Mouse (Mus musculus): ENCODE measurements around the gene Spaca3. TPM values are rescaled to one million over a fixed set of nuclear protein-coding genes. Genes with fewer than 3 reads are reported as not detected.

Spaca3 gene
- polyA plus RNA-seq, 2 experiments = not detected

DNA sequence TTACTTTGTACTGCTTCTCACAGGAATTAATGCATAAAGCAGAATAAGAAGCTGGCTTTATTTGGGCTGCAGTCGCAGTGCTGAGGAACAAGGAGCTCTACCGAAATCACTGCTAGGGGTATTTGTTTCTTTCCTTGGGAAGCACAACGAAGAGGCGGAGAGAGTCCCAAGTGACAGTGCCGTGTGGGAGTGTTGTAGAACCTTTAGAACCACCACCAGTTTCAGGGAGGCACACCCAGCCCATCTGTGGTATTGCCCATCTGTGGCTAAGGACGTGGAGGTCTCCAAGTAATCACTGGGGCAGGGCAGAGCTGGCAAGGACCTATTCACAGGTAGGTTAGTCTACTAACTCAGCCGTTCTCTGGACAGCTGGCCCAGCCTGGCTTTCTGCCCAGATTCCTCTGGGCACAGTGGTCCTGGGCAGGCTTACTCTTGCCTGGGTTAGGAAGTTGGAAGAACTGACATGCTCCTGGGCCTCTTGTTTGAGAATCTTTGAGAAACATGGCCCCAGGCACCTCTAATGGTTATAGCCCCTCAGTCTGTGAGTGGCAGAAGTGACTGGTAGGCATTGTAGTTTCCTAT lies 24.2 kb downstream of the Spaca3 start:
- H3K9me3 ChIP-seq (ENCODE audit: control insufficient read depth, low read length) = no peaks in the 10 kb centered on the region
- H3K4me3 ChIP-seq (replicated peaks; ENCODE audit: low read length) = no peak overlapping the region
- no peaks in the 10 kb centered on the region for H3K36me3 ChIP-seq (ENCODE audit: control insufficient read depth, insufficient read depth, low read length)
- no peak overlapping the region for H3K27ac ChIP-seq (replicated peaks; ENCODE audit: low read depth, low read length)
- H3K27me3 ChIP-seq (ENCODE audit: control insufficient read depth, insufficient read depth, low read length) = no peaks in the 10 kb centered on the region
- DNase-seq (ENCODE audit: low spot score) (no peak), ATAC-seq (ENCODE audit: low FRiP score, low read depth) (no peak)
- no peak overlapping the region for H3K9ac ChIP-seq (ENCODE audit: low read depth, low read length, severe bottlenecking)
- no peak for TF ChIP-seq POLR2A (IDR thresholded peaks at IDR 0.05; ENCODE audit: borderline replicate concordance, extremely low read depth, insufficient read depth, insufficient read length)
- H3K4me2 ChIP-seq (replicated peaks; ENCODE audit: low read depth, low read length, severe bottlenecking) = no peak overlapping the region
- H3K4me1 ChIP-seq (ENCODE audit: control insufficient read depth, insufficient read depth, low read length) = peaks cover 2% of the 10 kb centered on the region; the same call in 1 of the 2 replicates
- 76% methylated on average over 7 of the region's 7 CpGs for WGBS

DNA sequence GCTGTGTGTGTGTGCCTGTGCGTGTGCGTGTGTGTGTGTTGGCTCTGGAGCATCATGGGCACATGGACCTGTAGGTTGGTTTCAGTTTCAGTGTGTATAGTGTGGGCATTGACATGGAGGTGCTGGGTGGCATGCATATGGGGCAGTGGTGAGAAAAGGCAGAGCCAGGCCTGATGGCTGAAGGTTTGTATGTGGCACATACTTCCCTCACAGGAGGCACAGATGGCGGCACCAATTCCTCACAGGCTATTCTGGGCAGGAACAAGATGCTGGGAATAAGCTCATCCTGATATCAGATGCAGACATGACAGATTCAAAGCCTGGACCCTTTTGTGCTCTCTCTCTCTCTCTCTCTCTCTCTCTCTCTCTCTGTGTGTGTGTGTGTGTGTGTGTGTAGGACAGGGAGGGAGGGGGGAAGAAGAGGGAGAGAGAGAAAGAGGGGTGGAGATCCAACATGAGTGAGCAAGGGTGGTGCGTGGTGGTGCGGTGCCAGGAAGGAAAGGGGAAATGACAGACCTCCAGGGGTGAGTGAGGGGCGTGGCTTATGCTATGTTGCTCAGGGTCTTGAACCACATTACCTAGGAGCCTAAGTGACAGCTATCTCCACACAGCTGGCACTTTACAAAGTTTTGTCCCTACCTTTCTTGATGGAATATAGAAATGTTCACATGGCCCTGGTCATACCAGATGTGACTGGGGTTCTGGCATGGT lies 26.5 kb downstream of the Spaca3 start:
- no peak for ATAC-seq (ENCODE audit: low FRiP score, low read depth)
- Histone ChIP-seq H3K4me2 (replicated peaks; ENCODE audit: low read depth, low read length, severe bottlenecking) (no peak overlapping the region), H3K4me1 (ENCODE audit: control insufficient read depth, insufficient read depth, low read length) (no peaks in the 10 kb centered on the region), H3K27ac (replicated peaks; ENCODE audit: low read depth, low read length) (no peak overlapping the region), H3K36me3 (ENCODE audit: control insufficient read depth, insufficient read depth, low read length) (no peaks in the 10 kb centered on the region), H3K4me3 (replicated peaks; ENCODE audit: low read length) (no peak overlapping the region), H3K9ac (ENCODE audit: low read depth, low read length, severe bottlenecking) (no peak overlapping the region), H3K9me3 (ENCODE audit: control insufficient read depth, low read length) (no peaks in the 10 kb centered on the region), H3K27me3 (ENCODE audit: control insufficient read depth, insufficient read depth, low read length) (no peaks in the 10 kb centered on the region)
- DNase-seq (ENCODE audit: low spot score) = no peak
- TF ChIP-seq POLR2A (IDR thresholded peaks at IDR 0.05; ENCODE audit: borderline replicate concordance, extremely low read depth, insufficient read depth, insufficient read length) = no peak
- WGBS = 82% methylated on average over 6 of the region's 6 CpGs

DNA sequence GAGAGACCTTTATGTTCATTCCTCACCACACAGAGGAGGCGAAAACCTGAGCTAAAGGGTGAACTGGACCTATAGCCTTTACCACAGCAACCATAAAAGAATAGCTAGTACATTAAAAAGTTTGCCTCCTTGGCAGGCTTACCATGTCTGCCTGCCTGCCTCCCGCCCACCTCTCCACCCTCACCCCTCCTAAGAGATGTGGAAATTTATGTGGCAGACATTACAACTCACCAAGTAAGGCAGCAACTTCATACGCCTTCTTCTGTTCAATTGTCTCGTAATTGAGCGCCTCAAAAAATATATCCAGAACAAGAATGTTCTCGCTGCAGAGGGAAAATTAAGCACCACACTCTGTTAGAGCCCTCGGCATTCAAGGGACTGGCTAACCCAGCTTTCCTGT lies 28.2 kb downstream of the Spaca3 start:
- Histone ChIP-seq H3K27ac (replicated peaks; ENCODE audit: low read depth, low read length) (no peak overlapping the region), H3K9ac (ENCODE audit: low read depth, low read length, severe bottlenecking) (no peak overlapping the region), H3K4me2 (replicated peaks; ENCODE audit: low read depth, low read length, severe bottlenecking) (no peak overlapping the region), H3K4me3 (replicated peaks; ENCODE audit: low read length) (no peak overlapping the region), H3K27me3 (ENCODE audit: control insufficient read depth, insufficient read depth, low read length) (no peaks in the 10 kb centered on the region), H3K4me1 (ENCODE audit: control insufficient read depth, insufficient read depth, low read length) (no peaks in the 10 kb centered on the region), H3K36me3 (ENCODE audit: control insufficient read depth, insufficient read depth, low read length) (no peaks in the 10 kb centered on the region), H3K9me3 (ENCODE audit: control insufficient read depth, low read length) (no peaks in the 10 kb centered on the region)
- TF ChIP-seq POLR2A (IDR thresholded peaks at IDR 0.05; ENCODE audit: borderline replicate concordance, extremely low read depth, insufficient read depth, insufficient read length) = no peak
- ATAC-seq (ENCODE audit: low FRiP score, low read depth) (no peak), DNase-seq (ENCODE audit: low spot score) (no peak)
- 67% methylated on average over 7 of the region's 7 CpGs for WGBS

DNA sequence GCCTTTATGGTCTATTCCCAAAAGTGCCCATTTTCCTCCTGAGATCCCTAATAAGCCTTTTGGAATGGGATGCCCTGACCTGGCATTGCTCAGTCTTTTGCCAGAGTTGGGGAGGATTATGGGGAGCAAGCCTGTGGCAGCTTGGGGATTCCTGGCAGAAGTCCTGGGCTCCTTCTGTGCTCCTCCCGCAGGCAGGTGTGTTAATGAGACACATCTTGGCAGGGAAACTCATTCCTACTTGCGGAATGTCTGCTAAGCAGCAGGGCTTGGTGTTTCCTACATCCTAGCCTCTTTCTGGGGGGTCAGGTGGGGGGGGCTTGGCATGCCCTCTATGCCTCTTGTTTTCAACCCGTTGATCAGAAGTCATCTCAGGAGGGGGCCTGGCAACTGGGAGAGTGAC lies 28.9 kb downstream of the Spaca3 start:
- no peaks in the 10 kb centered on the region for H3K9me3 ChIP-seq (ENCODE audit: control insufficient read depth, low read length)
- H3K36me3 ChIP-seq (ENCODE audit: control insufficient read depth, insufficient read depth, low read length) = no peaks in the 10 kb centered on the region
- ATAC-seq (ENCODE audit: low FRiP score, low read depth) (no peak), DNase-seq (ENCODE audit: low spot score) (no peak)
- H3K27ac ChIP-seq (replicated peaks; ENCODE audit: low read depth, low read length) = no peak overlapping the region
- no peak overlapping the region for H3K9ac ChIP-seq (ENCODE audit: low read depth, low read length, severe bottlenecking)
- H3K4me3 ChIP-seq (replicated peaks; ENCODE audit: low read length) = no peak overlapping the region
- WGBS = 45% methylated on average over 3 of the region's 3 CpGs
- H3K4me2 ChIP-seq (replicated peaks; ENCODE audit: low read depth, low read length, severe bottlenecking) = no peak overlapping the region
- H3K27me3 ChIP-seq (ENCODE audit: control insufficient read depth, insufficient read depth, low read length) = no peaks in the 10 kb centered on the region
- no peaks in the 10 kb centered on the region for H3K4me1 ChIP-seq (ENCODE audit: control insufficient read depth, insufficient read depth, low read length)
- no peak for TF ChIP-seq POLR2A (IDR thresholded peaks at IDR 0.05; ENCODE audit: borderline replicate concordance, extremely low read depth, insufficient read depth, insufficient read length)

DNA sequence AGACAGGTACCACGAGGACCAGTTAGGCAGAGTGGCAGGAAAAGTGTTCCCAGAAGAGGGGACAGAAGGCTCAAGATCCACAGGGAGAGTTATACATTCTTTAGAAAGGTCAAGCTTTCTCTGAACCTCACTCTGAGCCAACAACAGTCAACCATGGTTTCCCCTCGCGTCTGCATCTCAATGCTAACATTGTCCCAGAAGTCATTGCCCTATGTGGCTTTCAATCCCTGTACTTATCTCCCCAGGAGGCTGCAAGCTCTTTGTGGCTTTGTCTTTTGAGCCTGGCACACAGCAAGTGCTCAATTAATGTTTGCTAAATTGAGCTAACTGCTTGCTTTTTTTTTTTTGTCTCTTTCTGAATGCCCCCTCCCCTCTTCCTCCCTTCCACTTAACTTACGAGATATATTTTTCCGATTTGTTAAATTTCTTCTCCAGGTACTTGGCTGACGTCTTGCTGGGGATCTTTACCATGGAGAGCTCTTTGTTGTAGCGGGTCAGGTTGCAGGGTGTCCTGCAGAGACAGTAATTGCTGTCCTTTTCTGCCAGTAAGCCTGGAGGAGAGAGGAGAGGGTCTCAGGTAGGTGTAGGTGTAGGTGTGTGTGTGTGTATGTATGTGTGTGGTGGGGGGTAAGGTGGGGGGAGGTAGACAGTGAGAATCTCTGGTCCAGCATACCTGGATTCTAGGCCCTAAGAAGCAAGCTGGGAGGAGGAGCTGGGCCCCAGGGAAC lies 31.3 kb downstream of the Spaca3 start:
- no peaks in the 10 kb centered on the region for H3K4me1 ChIP-seq (ENCODE audit: control insufficient read depth, insufficient read depth, low read length)
- no peak for TF ChIP-seq POLR2A (IDR thresholded peaks at IDR 0.05; ENCODE audit: borderline replicate concordance, extremely low read depth, insufficient read depth, insufficient read length)
- no peaks in the 10 kb centered on the region for H3K27me3 ChIP-seq (ENCODE audit: control insufficient read depth, insufficient read depth, low read length)
- H3K4me2 ChIP-seq (replicated peaks; ENCODE audit: low read depth, low read length, severe bottlenecking) = no peak overlapping the region
- WGBS = 11% methylated on average over 7 of the region's 7 CpGs
- H3K27ac ChIP-seq (replicated peaks; ENCODE audit: low read depth, low read length) = no peak overlapping the region
- no peak overlapping the region for H3K9ac ChIP-seq (ENCODE audit: low read depth, low read length, severe bottlenecking)
- DNase-seq (ENCODE audit: low spot score) (no peak), ATAC-seq (ENCODE audit: low FRiP score, low read depth) (no peak)
- no peaks in the 10 kb centered on the region for H3K9me3 ChIP-seq (ENCODE audit: control insufficient read depth, low read length)
- no peaks in the 10 kb centered on the region for H3K36me3 ChIP-seq (ENCODE audit: control insufficient read depth, insufficient read depth, low read length)
- H3K4me3 ChIP-seq (replicated peaks; ENCODE audit: low read length) = no peak overlapping the region
